ENCODE assay signal across 22 mouse cellular contexts in the genomic region with DNA sequence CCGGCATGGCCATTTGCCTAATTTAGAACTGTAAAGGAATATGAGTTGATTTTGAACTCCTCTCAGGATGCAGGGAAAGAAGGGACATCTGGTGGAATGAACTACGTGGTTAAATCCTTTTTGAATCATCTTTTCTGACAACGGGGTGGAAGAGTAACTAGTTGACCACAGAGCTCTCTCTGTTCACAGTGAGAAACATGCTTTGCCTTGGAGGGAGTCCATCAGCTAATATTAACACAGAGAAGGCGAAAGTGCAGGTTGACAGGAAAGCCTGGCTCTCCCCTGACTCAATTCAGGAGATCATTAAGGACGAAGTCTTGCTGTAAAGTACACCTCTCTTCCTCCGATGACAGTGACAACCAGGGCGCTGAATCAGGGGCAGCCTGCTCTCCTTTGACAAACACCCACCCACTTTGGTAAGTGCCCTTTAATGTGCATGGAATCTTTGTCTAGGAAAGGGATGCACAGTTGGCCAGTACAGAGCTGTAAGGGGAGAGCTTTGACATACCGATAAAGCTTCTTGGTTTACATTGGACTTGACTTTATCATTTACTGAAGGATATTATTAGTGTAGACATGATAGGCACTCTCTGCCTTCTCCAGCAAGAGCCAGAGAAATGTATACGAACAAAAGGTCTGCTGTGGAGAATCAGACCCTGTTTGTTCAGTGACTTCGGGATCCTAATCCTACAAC.
DNase-seq lines count a peak whose midpoint lies in the region; ATAC-seq lines count a peak whose summit lies in the region.
"Had no signal": no experiment of that assay in that cellular context is flagged by ENCODE, and none has a peak within 500 bp of the region (broad histone marks: within the 10 kb centered on the region; RNA-seq: fewer than 3 reads in every experiment).

No protein-coding gene starts in this region.

- no peak overlapping the region; a peak in 1 of 4 replicates for H3K27ac ChIP-seq in heart, embryonic 14.5 days (replicated peaks in 1 of 2; ENCODE audit: control insufficient read depth in 1 of 2, insufficient read depth in 1 of 2, low read depth in 2 of 2, low read length in 2 of 2)
- peak overlapping the region; percentile 34 for H3K27ac ChIP-seq in kidney, embryonic 15.5 days
- H3K27ac ChIP-seq: forebrain, embryonic 10.5 days; hindbrain, embryonic 14.5 days; kidney, postnatal 0 days; layer of hippocampus, adult 2 months; limb, embryonic 10.5 days; liver, embryonic 15.5 days; macrophage; stomach, postnatal 0 days had no signal

- intact Hi-C loops in heart, postnatal 25 days (cut with DNase I): no loop called here

- H3K27me3 ChIP-seq in heart, embryonic 14.5 days (ENCODE audit: control insufficient read depth, insufficient read depth, low read length): no peaks in the 10 kb centered on the region; the same call in 1 of the 2 replicates
- H3K27me3 ChIP-seq in kidney, embryonic 15.5 days: no peaks in the 10 kb centered on the region
- H3K27me3 ChIP-seq: liver, embryonic 15.5 days had no signal

- ATAC-seq in heart, embryonic 14.5 days (ENCODE audit: insufficient number of reproducible peaks, insufficient read depth, low FRiP score, low read depth): peak; percentile 64; the same call in 1 of the 2 replicates
- no peak for ATAC-seq in kidney, embryonic 15.5 days (replicated peaks; ENCODE audit: low FRiP score)
- ATAC-seq: CD4-positive, CD25-positive, alpha-beta regulatory T cell, adult 4 months; forebrain, embryonic 16.5 days; inflammation-experienced regulatory T-cells, adult 6 months had no signal

- no peak overlapping the region for H3K9ac ChIP-seq in heart, embryonic 14.5 days (ENCODE audit: low read length)
- no peak overlapping the region for H3K9ac ChIP-seq in kidney, embryonic 15.5 days
- H3K9ac ChIP-seq: hindbrain, embryonic 14.5 days; liver, embryonic 15.5 days had no signal

- no peak overlapping the region for H3K4me3 ChIP-seq in heart, embryonic 14.5 days (ENCODE audit: control insufficient read depth in 1 of 2, insufficient read depth in 1 of 2, low read depth in 1 of 2, low read length in 2 of 2)
- no peak overlapping the region for H3K4me3 ChIP-seq in kidney, embryonic 15.5 days (replicated peaks)
- H3K4me3 ChIP-seq: forebrain, embryonic 10.5 days; layer of hippocampus, adult 2 months; limb, embryonic 10.5 days; liver, embryonic 15.5 days had no signal

- peaks cover 4 to 9% of the 10 kb centered on the region in 2 experiments; a peak in 3 of 4 replicates for H3K4me1 ChIP-seq in heart, embryonic 14.5 days (ENCODE audit: control insufficient read depth in 2 of 2, insufficient read depth in 2 of 2, low read length in 2 of 2)
- peaks cover 13% of the 10 kb centered on the region for H3K4me1 ChIP-seq in kidney, embryonic 15.5 days
- H3K4me1 ChIP-seq: forebrain, embryonic 10.5 days; limb, embryonic 10.5 days; liver, embryonic 15.5 days had no signal

- no peaks in the 10 kb centered on the region for H3K36me3 ChIP-seq in heart, embryonic 14.5 days (ENCODE audit: control insufficient read depth, insufficient read depth, low read length)
- no peaks in the 10 kb centered on the region for H3K36me3 ChIP-seq in kidney, embryonic 15.5 days
- H3K36me3 ChIP-seq: forebrain, embryonic 10.5 days; limb, embryonic 10.5 days; liver, embryonic 15.5 days had no signal

- WGBS in heart, embryonic 14.5 days: 33% methylated on average over 10 of the region's 10 CpGs
- 69% methylated on average over 10 of the region's 10 CpGs for WGBS in kidney, embryonic 15.5 days

- no peaks in the 10 kb centered on the region for H3K9me3 ChIP-seq in heart, embryonic 14.5 days (ENCODE audit: control insufficient read depth, low read length)
- no peaks in the 10 kb centered on the region for H3K9me3 ChIP-seq in kidney, embryonic 15.5 days (replicated peaks)
- H3K9me3 ChIP-seq: forebrain, embryonic 10.5 days; limb, embryonic 10.5 days; liver, embryonic 15.5 days had no signal

- peak; percentile 9 to 49 for DNase-seq in cerebellum, postnatal 14 days
- no peak for DNase-seq in cerebellum, adult 8-10 months
- DNase-seq in heart, postnatal 25 days (ENCODE audit: low spot score): no peak
- no peak for DNase-seq in kidney, postnatal 25 days
- peak; percentile 33 for DNase-seq in Muller cell, postnatal 12 days (ENCODE audit: inconsistent ontology term)
- DNase-seq: adrenal gland, postnatal 25 days; gastrocnemius, postnatal 10 days; heart, postnatal 14 days; right cerebral cortex, postnatal 14 days had no signal

- H3K4me2 ChIP-seq in heart, embryonic 14.5 days (ENCODE audit: low read length): peak overlapping the region; percentile 40
- no peak overlapping the region for H3K4me2 ChIP-seq in kidney, embryonic 15.5 days
- H3K4me2 ChIP-seq: hindbrain, embryonic 14.5 days; liver, embryonic 15.5 days had no signal

Comparison
In these comparisons a context has a peak if more than half of its experiments do, and no peak if none do; other contexts are left out.
1. DNase-seq: peak in cerebellum, postnatal 14 days (2 of 2) and Muller cell, postnatal 12 days (single experiment); none in cerebellum, adult 8-10 months (single experiment), heart, postnatal 25 days (single experiment) and kidney, postnatal 25 days (0 of 2).